Mouse (Mus musculus): ENCODE results near the gene Aldh1a3.

GRCm38 (mm10) chr7:66369934-66370445 lies 57.3 kb downstream of the Aldh1a3 start:
- TF ChIP-seq CTCF (IDR thresholded peaks at IDR 0.05; ENCODE audit: low read depth, low read length), result no peak
- TF ChIP-seq POLR2A (IDR thresholded peaks at IDR 0.05; ENCODE audit: insufficient read depth, low read length), result no peak
- no peak for TF ChIP-seq EP300 (IDR thresholded peaks at IDR 0.05; ENCODE audit: insufficient read depth, low read depth, low read length)

All from ES-Bruce4 (cell line).